Mouse (Mus musculus) heart, adult 11 months (tissue): Measurements from ENCODE around the gene Syn3.

Source experiments
- DNase-seq: peaks from one replicate; pipeline ENCODE4 v3.0.0; 2022

Gene Syn3

GRCm38 (mm10) chr10:86201006-86201405 lies 297.7 kb downstream of the Syn3 start:
- peak; percentile 95 for DNase-seq

- DNase-seq = peak; percentile 79
These were observed 302.2 kb downstream of the Syn3 start for GRCm38 (mm10) chr10:86196414-86197025.

- no peak for DNase-seq
These were observed 304.0 kb downstream of the Syn3 start for GRCm38 (mm10) chr10:86194722-86195121.

GRCm38 (mm10) chr10:86193863-86194434 lies 304.7 kb downstream of the Syn3 start:
- peak; percentile 90 for DNase-seq

GRCm38 (mm10) chr10:86188614-86189013 lies 310.1 kb downstream of the Syn3 start:
- DNase-seq = peak; percentile 89

- DNase-seq = peak; percentile 51
These were observed 310.8 kb downstream of the Syn3 start for GRCm38 (mm10) chr10:86187881-86188280.

GRCm38 (mm10) chr10:86183148-86183885 lies 315.4 kb downstream of the Syn3 start:
- DNase-seq = peak; percentile 94

GRCm38 (mm10) chr10:86182183-86182805 lies 316.4 kb downstream of the Syn3 start:
- DNase-seq = peak; percentile 96

- no peak for DNase-seq
These were observed 322.3 kb downstream of the Syn3 start for GRCm38 (mm10) chr10:86176411-86176810.

- no peak for DNase-seq
These were observed 324.7 kb downstream of the Syn3 start for GRCm38 (mm10) chr10:86174017-86174416.

- no peak for DNase-seq
These were observed 325.4 kb downstream of the Syn3 start for GRCm38 (mm10) chr10:86173284-86173683.

- DNase-seq = no peak
These were observed 327.4 kb downstream of the Syn3 start for GRCm38 (mm10) chr10:86171246-86171645.

GRCm38 (mm10) chr10:86168084-86168483 lies 330.6 kb downstream of the Syn3 start:
- no peak for DNase-seq

GRCm38 (mm10) chr10:86166854-86167268 lies 331.8 kb downstream of the Syn3 start:
- DNase-seq = peak; percentile 99

- DNase-seq = peak; percentile 96
These were observed 334.6 kb downstream of the Syn3 start for GRCm38 (mm10) chr10:86164098-86164497.

GRCm38 (mm10) chr10:86161783-86162271 lies 336.9 kb downstream of the Syn3 start:
- DNase-seq = peak; percentile 96

GRCm38 (mm10) chr10:86158198-86158899 lies 340.3 kb downstream of the Syn3 start:
- DNase-seq = peak; percentile 98

GRCm38 (mm10) chr10:86155344-86155743 lies 343.4 kb downstream of the Syn3 start:
- DNase-seq = no peak

- DNase-seq = no peak
These were observed 345.5 kb downstream of the Syn3 start for GRCm38 (mm10) chr10:86153221-86153620.

GRCm38 (mm10) chr10:86151357-86151756 lies 347.3 kb downstream of the Syn3 start:
- no peak for DNase-seq

- DNase-seq = no peak
These were observed 348.6 kb downstream of the Syn3 start for GRCm38 (mm10) chr10:86150076-86150475.

GRCm38 (mm10) chr10:86149029-86149818 lies 349.5 kb downstream of the Syn3 start:
- DNase-seq = no peak
